Mouse (Mus musculus): Measurements from ENCODE around the gene Mrpl53. TPM values are rescaled to one million over a fixed set of nuclear protein-coding genes. Genes with fewer than 3 reads are reported as not detected.
A peak's percentile ranks its signal among the peaks of the same experiment; 100 is the strongest.

Mrpl53 gene
- 10 to 100 TPM; 55.6 to 58.1 TPM for total RNA-seq (2021)
- long read RNA-seq, transcript Mrpl53-201 (3 exons, 695 nt): major isoform, 64 of 76 reads
- long read RNA-seq, partial matches to known transcripts: 10 of 76 reads
- long read RNA-seq, other reads (novel, unspliced or antisense): 1 of 76 reads

- peak; percentile 82 to 84 for DNase-seq (ENCODE audit: low spot score in 2 of 2)
These were observed at the start of gene Mrpl53 for GRCm38 (mm10) chr6:83108762-83109668. TSS of gene Mrpl53 (plus strand) at chr6:83109040.

GRCm38 (mm10) chr6:83065995-83066394 lies 42.8 kb upstream of the Mrpl53 start:
- DNase-seq (ENCODE audit: low spot score in 2 of 2): no peak

GRCm38 (mm10) chr6:83066441-83066840 lies 42.4 kb upstream of the Mrpl53 start:
- DNase-seq (ENCODE audit: low spot score in 2 of 2): no peak

GRCm38 (mm10) chr6:83068221-83068620 lies 40.6 kb upstream of the Mrpl53 start:
- no peak for DNase-seq (ENCODE audit: low spot score in 2 of 2)

- peak in 1 of 2 experiments; percentile 12 for DNase-seq (ENCODE audit: low spot score in 2 of 2)
These were observed 39.9 kb upstream of the Mrpl53 start for GRCm38 (mm10) chr6:83068706-83069487.

GRCm38 (mm10) chr6:83069488-83070246 lies 39.2 kb upstream of the Mrpl53 start:
- no peak for DNase-seq (ENCODE audit: low spot score in 2 of 2)

GRCm38 (mm10) chr6:83070247-83070310 lies 38.8 kb upstream of the Mrpl53 start, which contains the start of gene Tlx2:
TSS of gene Tlx2 (minus strand) at chr6:83070293.
- DNase-seq (ENCODE audit: low spot score in 2 of 2): no peak

GRCm38 (mm10) chr6:83070311-83071219 lies 38.3 kb upstream of the Mrpl53 start:
- DNase-seq (ENCODE audit: low spot score in 2 of 2): peak; percentile 56 to 65

GRCm38 (mm10) chr6:83071220-83071619 lies 37.6 kb upstream of the Mrpl53 start:
- DNase-seq (ENCODE audit: low spot score in 2 of 2): no peak

- no peak for DNase-seq (ENCODE audit: low spot score in 2 of 2)
These were observed 33.9 kb upstream of the Mrpl53 start for GRCm38 (mm10) chr6:83074979-83075378.

GRCm38 (mm10) chr6:83077630-83078323 lies 31.1 kb upstream of the Mrpl53 start, which contains the start of gene Pcgf1:
TSS of gene Pcgf1 (plus strand) at chr6:83077869.
- DNase-seq (ENCODE audit: low spot score in 2 of 2): peak in 1 of 2 experiments; percentile 52

- DNase-seq (ENCODE audit: low spot score in 2 of 2): peak; percentile 100
These were observed 30.4 kb upstream of the Mrpl53 start for GRCm38 (mm10) chr6:83078324-83078858.

GRCm38 (mm10) chr6:83080210-83080609 lies 28.6 kb upstream of the Mrpl53 start:
- DNase-seq (ENCODE audit: low spot score in 2 of 2): no peak

GRCm38 (mm10) chr6:83083497-83083896 lies 25.3 kb upstream of the Mrpl53 start:
- no peak for DNase-seq (ENCODE audit: low spot score in 2 of 2)

GRCm38 (mm10) chr6:83084477-83084876 lies 24.4 kb upstream of the Mrpl53 start:
- no peak for DNase-seq (ENCODE audit: low spot score in 2 of 2)

GRCm38 (mm10) chr6:83086121-83087035 lies 22.5 kb upstream of the Mrpl53 start, which contains the start of gene Lbx2:
TSS of gene Lbx2 (plus strand) at chr6:83086367.
- no peak for DNase-seq (ENCODE audit: low spot score in 2 of 2)

GRCm38 (mm10) chr6:83087205-83087925 lies 21.5 kb upstream of the Mrpl53 start:
- DNase-seq (ENCODE audit: low spot score in 2 of 2): no peak

- DNase-seq (ENCODE audit: low spot score in 2 of 2): no peak
These were observed 20.9 kb upstream of the Mrpl53 start for GRCm38 (mm10) chr6:83087926-83088260.
